Mouse (Mus musculus): Measurements from ENCODE around the gene Socs2.

- TF ChIP-seq CTCF (conservative IDR thresholded peaks at IDR 0.05; ENCODE audit: insufficient read depth, insufficient read length, low read depth, low read length) (no peak), POLR2A (IDR thresholded peaks at IDR 0.05; ENCODE audit: low read depth, low read length) (no peak)
Observed at GRCm38 (mm10) chr10:95385801-95386203, 31.2 kb downstream of the Socs2 start.
